Mouse (Mus musculus): ENCODE data around the gene Olfr1432.

DNA sequence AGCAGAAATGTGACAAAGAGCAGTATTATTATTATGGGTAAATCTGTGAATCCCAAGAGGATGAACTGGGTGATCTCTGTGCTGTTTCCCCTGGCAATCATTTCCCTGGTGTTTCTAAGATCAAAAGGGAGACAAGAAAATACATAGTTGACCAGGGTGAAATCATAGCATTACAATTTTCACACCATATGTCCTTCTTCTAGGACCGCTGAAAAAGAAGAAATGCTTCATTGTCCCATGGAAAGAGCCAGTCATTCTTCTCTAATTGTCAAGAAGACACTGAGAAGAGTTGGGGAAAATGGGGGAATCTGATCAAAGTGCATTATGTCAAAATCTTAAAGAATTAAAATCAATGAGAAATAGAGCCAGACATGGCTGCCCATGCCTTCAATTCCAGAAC, 9.2 kb upstream of the Olfr1432 start, which contains the start of gene Olfr262:
- no peak for TF ChIP-seq MAFK (IDR thresholded peaks at IDR 0.05; ENCODE audit: insufficient read depth, low read depth, low read length)
- TF ChIP-seq HCFC1 (IDR thresholded peaks at IDR 0.05; ENCODE audit: borderline replicate concordance, insufficient read depth, low read length): no peak
- no peak for TF ChIP-seq ZNF384 (IDR thresholded peaks at IDR 0.05; ENCODE audit: low read depth, low read length)
- no peak for TF ChIP-seq CHD2 (IDR thresholded peaks at IDR 0.05; ENCODE audit: low read depth, low read length)

Measured in ES-E14 (cell line).